Mouse (Mus musculus) limb, embryonic 15.5 days (tissue): Measurements from ENCODE around the gene Sec22c. TPM values are rescaled to one million over a fixed set of nuclear protein-coding genes. Genes with fewer than 3 reads are reported as not detected.
A peak's percentile ranks its signal among the peaks of the same experiment; 100 is the strongest.

ENCODE experiments used
- ATAC-seq: fragments of 200-750 bp; cut with Nextera tagmentation; 2 replicates; pipeline ENCODE4 v1.8.0; 2017; ENCODE audit warnings: low read depth, moderate TSS enrichment; ENCODE audit not compliant: insufficient number of reproducible peaks, low FRiP score, low TSS enrichment
- H3K27ac ChIP-seq: fragments of 300-500 bp; sonication (generic); 2 replicates; pipeline ENCODE4 v1.5.1; 2015; ENCODE audit warnings: moderate library complexity, mild to moderate bottlenecking, inconsistent platforms
- H3K27me3 ChIP-seq: fragments of 300-500 bp; sonication (generic); 2 replicates; pipeline ENCODE4 v1.6.1; 2015; ENCODE audit warnings: inconsistent platforms
- H3K36me3 ChIP-seq: fragments of 300-500 bp; sonication (generic); 2 replicates; pipeline ENCODE4 v1.6.1; 2015; ENCODE audit warnings: inconsistent platforms
- H3K4me1 ChIP-seq: fragments of 300-500 bp; sonication (generic); 2 replicates; pipeline ENCODE4 v1.6.1; 2015; ENCODE audit warnings: inconsistent platforms
- H3K4me2 ChIP-seq: fragments of 300-500 bp; sonication (generic); 2 replicates; pipeline ENCODE4 v1.6.1; 2015; ENCODE audit warnings: mild to moderate bottlenecking, inconsistent platforms
- H3K4me3 ChIP-seq: fragments of 300-500 bp; sonication (generic); 2 replicates; pipeline ENCODE4 v1.5.1; 2015; ENCODE audit warnings: mild to moderate bottlenecking, inconsistent platforms
- H3K9ac ChIP-seq: fragments of 300-500 bp; sonication (generic); 2 replicates; pipeline ENCODE4 v1.6.1; 2015; ENCODE audit warnings: inconsistent platforms
- H3K9me3 ChIP-seq: fragments of 300-500 bp; sonication (generic); 2 replicates; pipeline ENCODE4 v1.6.1; 2016; ENCODE audit warnings: inconsistent platforms
- WGBS: fragments of 180-500 bp; shearing (Covaris S2); methylation state at CpG from one replicate; pipeline ENCODE4 v1.1.7; 2015; 5-methylcytosine and 5-hydroxymethylcytosine counted together
- polyA plus RNA-seq: library from polyadenylated mRNA; unstranded; fragments of >200 nt; fragmentation: Nextera tagmentation; extraction: Ambion mirVana; gene quantifications from 2 replicates; pipeline ENCODE4 v1.2.1, GENCODE M21; 2015

Sec22c gene
- 11.7 and 12.2 TPM in 2 replicates for polyA plus RNA-seq

- H3K27ac ChIP-seq: peak within 1 kb of the TSS; percentile 87
- no peaks in the 10 kb centered on the region for H3K27me3 ChIP-seq
- peak within 1 kb of the TSS; percentile 77 for H3K9ac ChIP-seq
- H3K36me3 ChIP-seq: peaks cover 2% of the 10 kb centered on the region; the same call in 1 of the 2 replicates
- 2% methylated on average over 69 of the region's 69 CpGs for WGBS
- H3K9me3 ChIP-seq: no peaks in the 10 kb centered on the region
- H3K4me1 ChIP-seq: peaks cover 21% of the 10 kb centered on the region
- H3K4me2 ChIP-seq: peak within 1 kb of the TSS; percentile 94
- peak within 1 kb of the TSS; percentile 89 for H3K4me3 ChIP-seq
- ATAC-seq: peak; percentile 95
These were observed at the start of gene Sec22c for GRCm38 (mm10) chr9:121704646-121705625. Gene Sec22c (minus strand): TSS chr9:121705490.

- ATAC-seq: no peak
- Histone ChIP-seq H3K4me2 (no peak overlapping the region), H3K4me1 (peaks cover 29% of the 10 kb centered on the region), H3K9me3 (no peaks in the 10 kb centered on the region), H3K27ac (no peak overlapping the region), H3K27me3 (no peaks in the 10 kb centered on the region), H3K36me3 (peaks cover 61% of the 10 kb centered on the region), H3K4me3 (no peak overlapping the region), H3K9ac (no peak overlapping the region)
- WGBS: 89% methylated on average over 3 of the region's 3 CpGs
These were observed 49.3 kb upstream of the Sec22c start for GRCm38 (mm10) chr9:121754624-121755023.

- Histone ChIP-seq H3K4me3 (no peak overlapping the region), H3K4me2 (no peak overlapping the region), H3K36me3 (peaks cover 79% of the 10 kb centered on the region), H3K27ac (no peak overlapping the region), H3K9ac (no peak overlapping the region), H3K9me3 (no peaks in the 10 kb centered on the region), H3K27me3 (no peaks in the 10 kb centered on the region), H3K4me1 (peaks cover 11% of the 10 kb centered on the region)
- 94% methylated on average over 9 of the region's 9 CpGs for WGBS
- no peak for ATAC-seq
These were observed 47.5 kb upstream of the Sec22c start for GRCm38 (mm10) chr9:121752774-121753173.

GRCm38 (mm10) chr9:121744051-121744450 lies 38.8 kb upstream of the Sec22c start:
- Histone ChIP-seq H3K9me3 (no peaks in the 10 kb centered on the region), H3K27ac (no peak overlapping the region), H3K36me3 (peaks cover 86% of the 10 kb centered on the region)

GRCm38 (mm10) chr9:121741168-121741567 lies 35.9 kb upstream of the Sec22c start:
- Histone ChIP-seq H3K4me1 (no peaks in the 10 kb centered on the region), H3K27me3 (no peaks in the 10 kb centered on the region), H3K4me3 (no peak overlapping the region), H3K9ac (no peak overlapping the region), H3K27ac (no peak overlapping the region), H3K9me3 (no peaks in the 10 kb centered on the region), H3K4me2 (no peak overlapping the region), H3K36me3 (peaks cover 68% of the 10 kb centered on the region)
- WGBS: 92% methylated on average over 3 of the region's 3 CpGs
- ATAC-seq: no peak

More at GRCm38 (mm10) chr9:121744051-121744450, 38.8 kb upstream of the Sec22c start:
- Histone ChIP-seq H3K27me3 (no peaks in the 10 kb centered on the region), H3K4me2 (no peak overlapping the region), H3K4me3 (no peak overlapping the region), H3K9ac (no peak overlapping the region), H3K4me1 (no peaks in the 10 kb centered on the region)
- ATAC-seq: no peak
- 91% methylated on average over 8 of the region's 8 CpGs for WGBS

GRCm38 (mm10) chr9:121740490-121740889 lies 35.2 kb upstream of the Sec22c start:
- Histone ChIP-seq H3K27ac (no peak overlapping the region), H3K36me3 (peaks cover 69% of the 10 kb centered on the region)

GRCm38 (mm10) chr9:121719347-121720331 lies 14.3 kb upstream of the Sec22c start:
- Histone ChIP-seq H3K4me3 (peak overlapping the region; percentile 89), H3K36me3 (no peaks in the 10 kb centered on the region), H3K27me3 (no peaks in the 10 kb centered on the region), H3K4me1 (peaks cover 19% of the 10 kb centered on the region; the same call in 1 of the 2 replicates), H3K27ac (peak overlapping the region; percentile 95), H3K4me2 (peak overlapping the region; percentile 72), H3K9me3 (no peaks in the 10 kb centered on the region), H3K9ac (peak overlapping the region; percentile 97)
- under 1% methylated on average over 68 of the region's 87 CpGs for WGBS
- ATAC-seq: peak; percentile 12

More at GRCm38 (mm10) chr9:121740490-121740889, 35.2 kb upstream of the Sec22c start:
- no peak overlapping the region for H3K4me3 ChIP-seq
- H3K4me1 ChIP-seq: no peaks in the 10 kb centered on the region
- no peaks in the 10 kb centered on the region for H3K9me3 ChIP-seq
- H3K4me2 ChIP-seq: no peak overlapping the region
- H3K27me3 ChIP-seq: no peaks in the 10 kb centered on the region
- no peak for ATAC-seq
- no peak overlapping the region for H3K9ac ChIP-seq
- 92% methylated on average over 6 of the region's 6 CpGs for WGBS

- ATAC-seq: peak; percentile 99
- H3K4me3 ChIP-seq: peak within 1 kb of the TSS; percentile 89
- H3K27me3 ChIP-seq: no peaks in the 10 kb centered on the region
- 0 out of 2 replicates have a peak, but pooled peaks cover 1% of the 10 kb centered on the region for H3K36me3 ChIP-seq
- H3K9ac ChIP-seq: peak within 1 kb of the TSS; percentile 97
- peaks cover 19% of the 10 kb centered on the region; the same call in 1 of the 2 replicates for H3K4me1 ChIP-seq
- peak within 1 kb of the TSS; percentile 95 for H3K27ac ChIP-seq
- no peaks in the 10 kb centered on the region for H3K9me3 ChIP-seq
- under 1% methylated on average over 61 of the region's 61 CpGs for WGBS
- H3K4me2 ChIP-seq: peak within 1 kb of the TSS; percentile 72
These were observed 13.6 kb upstream of the Sec22c start, which contains the start of gene Nktr for GRCm38 (mm10) chr9:121718792-121719318. Gene Nktr (plus strand): TSS chr9:121719169.

GRCm38 (mm10) chr9:121718070-121718705 lies 12.9 kb upstream of the Sec22c start:
- Histone ChIP-seq H3K4me2 (peak overlapping the region; percentile 67), H3K36me3 (peaks cover 8% of the 10 kb centered on the region), H3K9ac (peak overlapping the region; percentile 50; the same call in 1 of the 2 replicates), H3K9me3 (no peaks in the 10 kb centered on the region), H3K27ac (peak overlapping the region; percentile 95), H3K4me1 (peaks cover 19% of the 10 kb centered on the region; the same call in 1 of the 2 replicates), H3K4me3 (peak overlapping the region; percentile 89), H3K27me3 (no peaks in the 10 kb centered on the region)
- WGBS: 66% methylated on average over 15 of the region's 15 CpGs
- ATAC-seq: no peak

GRCm38 (mm10) chr9:121717048-121717447 lies 11.8 kb upstream of the Sec22c start:
- Histone ChIP-seq H3K27me3 (no peaks in the 10 kb centered on the region), H3K36me3 (peaks cover 16% of the 10 kb centered on the region), H3K4me1 (peaks cover 19% of the 10 kb centered on the region; the same call in 1 of the 2 replicates), H3K9me3 (no peaks in the 10 kb centered on the region), H3K9ac (no peak overlapping the region), H3K4me2 (no peak overlapping the region), H3K4me3 (no peak overlapping the region), H3K27ac (no peak overlapping the region)
- WGBS: 68% methylated on average over 2 of the region's 2 CpGs
- no peak for ATAC-seq
